Mouse (Mus musculus) CD4-positive, CD25-positive, alpha-beta regulatory T cell, adult 2 months (primary cell): ENCODE measurements at regions not wholly inside any gene's neighbourhood (a gene's known extent, or its start where the extent isn't known, plus 50 kb on each side); places are given as distances from the start of the nearest gene placed in this dataset.

ENCODE experiments used
- DNase-seq: peaks from one replicate; pipeline ENCODE4 v3.0.0-alpha.2; 2012; ENCODE audit warnings: low read depth, low spot score

DNA sequence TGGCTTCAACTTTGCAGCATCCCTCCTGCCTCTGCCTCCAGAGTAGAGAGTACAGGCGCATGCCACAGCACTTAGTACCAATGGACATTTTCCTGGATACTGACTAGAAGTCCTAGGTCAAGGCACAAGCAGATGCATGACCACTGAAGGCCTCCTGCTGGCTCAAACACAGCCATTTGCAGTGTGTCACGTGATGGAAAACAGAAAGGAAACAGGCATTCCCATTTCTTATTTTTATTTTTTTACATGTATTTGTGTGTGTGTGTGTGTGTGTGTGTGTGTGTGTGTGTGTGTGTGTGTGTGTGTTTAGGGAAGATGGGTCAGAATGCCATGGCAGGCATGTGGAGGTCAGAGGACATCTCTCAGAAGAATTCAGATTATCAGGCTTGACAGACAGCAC lies 65.6 kb downstream of the Thap12 start:
- no peak for DNase-seq

DNA sequence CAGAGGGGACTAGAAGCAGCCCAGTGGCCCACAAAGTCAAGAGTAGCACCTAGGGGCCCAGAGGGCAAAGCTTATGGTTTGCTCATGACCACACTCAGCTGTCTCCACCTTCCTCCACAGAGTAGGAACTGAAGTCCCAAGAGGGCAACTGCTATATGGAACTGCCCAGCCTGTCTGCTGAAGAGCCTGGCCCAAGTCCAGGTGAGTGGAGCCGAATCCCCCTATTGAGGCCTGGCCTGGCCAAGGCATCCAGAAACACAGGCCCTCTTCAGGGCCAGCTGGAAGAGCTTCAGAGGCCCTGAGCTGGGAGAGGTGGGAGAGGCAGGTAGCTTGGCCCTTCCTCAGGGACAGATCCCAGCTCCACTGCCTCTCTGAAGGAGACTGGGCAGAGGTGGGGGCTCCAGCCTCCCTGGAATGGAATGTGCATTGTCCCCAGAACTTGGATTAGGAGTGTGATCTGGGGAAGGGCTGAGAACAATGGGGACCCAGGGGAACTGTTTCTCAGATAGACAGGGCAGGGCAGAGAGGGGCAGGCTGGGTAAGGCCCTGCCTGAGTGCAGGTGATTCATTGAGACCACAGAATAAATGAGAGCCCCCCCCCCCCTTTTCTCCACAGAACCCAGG lies 65.7 kb upstream of the Wnt11 start:
- DNase-seq = no peak

DNA sequence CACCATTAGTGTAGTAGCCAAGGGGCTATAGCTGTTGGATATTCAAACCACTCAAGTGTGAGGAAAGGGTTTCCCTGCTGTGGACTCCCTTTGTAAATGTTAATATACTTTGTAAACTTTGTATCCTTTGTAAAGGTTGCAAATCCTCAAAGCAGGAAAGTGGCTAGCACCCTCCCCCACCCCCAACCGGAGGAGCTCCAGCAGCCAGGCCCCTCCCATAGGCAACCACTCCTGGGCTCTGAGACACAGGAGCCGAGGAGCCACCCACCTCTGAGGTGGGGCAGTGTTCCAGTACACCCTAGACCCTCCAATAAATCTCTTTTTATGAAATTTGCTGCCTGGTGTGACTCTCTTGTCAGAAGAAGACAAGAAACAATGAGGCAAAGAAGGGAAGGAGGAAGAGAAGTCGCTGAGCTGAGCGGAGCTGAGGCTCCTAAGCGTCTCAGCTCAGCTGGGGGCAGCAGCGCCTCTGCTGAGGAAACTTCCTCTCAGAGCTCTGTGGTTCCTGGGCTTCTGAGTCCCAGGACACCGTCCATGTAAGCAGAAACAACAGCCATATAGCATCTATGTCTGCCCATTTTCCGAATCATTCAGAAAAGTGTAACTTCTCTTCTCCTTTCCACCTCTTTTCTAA lies 64.5 kb upstream of the Wnt11 start:
- DNase-seq = peak; percentile 38

DNA sequence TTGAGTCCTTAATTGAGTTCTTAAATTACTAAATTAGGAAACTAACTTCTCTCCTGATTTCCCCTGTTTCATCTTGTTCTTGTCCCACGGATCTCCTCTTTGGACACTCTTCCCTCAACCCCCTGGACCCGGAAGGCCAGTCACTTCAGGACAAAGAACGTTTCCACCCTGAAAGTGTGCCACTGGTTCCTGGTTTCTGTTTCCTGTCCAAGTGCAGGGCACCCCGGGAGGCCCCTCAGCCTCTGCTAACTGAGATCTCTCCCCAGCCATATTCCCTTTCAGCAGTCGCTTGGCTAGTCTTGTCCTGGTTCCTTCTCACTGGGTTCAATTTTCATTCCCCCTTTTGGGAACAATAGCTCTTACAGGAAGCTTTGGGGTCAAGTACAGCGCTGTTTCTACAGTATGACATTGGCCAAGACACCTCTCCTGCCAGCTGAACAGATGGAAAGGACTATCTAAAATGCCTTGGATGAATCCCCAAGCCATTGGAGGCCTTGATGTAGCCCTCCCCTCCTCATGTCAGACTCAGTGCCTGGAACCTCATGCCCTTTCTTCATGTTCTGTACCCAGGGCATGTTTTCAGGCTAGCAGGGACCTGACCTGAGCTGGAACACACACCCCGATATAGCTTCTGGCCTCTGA lies 63.7 kb upstream of the Wnt11 start:
- DNase-seq = no peak

DNA sequence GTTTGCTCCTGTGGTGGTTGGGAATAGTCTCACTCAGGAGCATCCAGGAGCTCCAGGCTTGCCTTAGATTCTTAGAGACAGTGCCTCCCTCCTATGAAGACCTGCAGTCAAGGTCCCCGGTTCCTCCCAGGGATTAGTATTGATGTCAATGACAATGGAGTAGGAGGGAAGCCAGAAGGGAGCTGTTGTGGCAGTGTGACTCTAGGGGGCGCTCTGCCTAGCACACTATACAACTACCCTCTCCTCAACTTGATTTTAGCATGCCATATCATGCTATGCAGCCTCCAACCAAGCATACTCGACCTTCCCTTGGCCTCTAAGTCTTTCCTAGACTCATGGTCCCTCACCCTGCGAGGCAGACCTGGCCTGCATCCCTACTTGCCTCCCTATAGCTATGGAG lies 60.3 kb upstream of the Wnt11 start:
- peak; percentile 35 for DNase-seq

DNA sequence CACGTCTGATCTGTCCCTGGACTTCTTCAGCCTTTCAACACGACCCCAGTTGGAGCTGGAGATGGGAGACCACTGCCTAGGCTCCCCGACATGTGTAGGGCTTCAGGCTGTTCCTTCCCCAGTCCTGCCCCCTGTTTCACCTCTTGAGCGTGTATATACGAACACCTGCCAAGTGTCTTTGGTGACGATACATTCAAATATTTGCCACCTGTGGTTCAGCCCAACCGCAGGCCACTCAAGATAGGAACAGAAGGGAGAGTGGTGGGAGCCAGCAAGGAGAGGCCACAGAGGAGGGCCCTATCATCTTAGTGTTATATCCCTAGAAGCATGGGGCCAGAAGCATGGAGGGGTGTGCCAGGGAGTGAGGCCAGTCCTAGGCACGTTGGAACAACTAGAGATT lies 59.9 kb upstream of the Wnt11 start:
- no peak for DNase-seq

DNA sequence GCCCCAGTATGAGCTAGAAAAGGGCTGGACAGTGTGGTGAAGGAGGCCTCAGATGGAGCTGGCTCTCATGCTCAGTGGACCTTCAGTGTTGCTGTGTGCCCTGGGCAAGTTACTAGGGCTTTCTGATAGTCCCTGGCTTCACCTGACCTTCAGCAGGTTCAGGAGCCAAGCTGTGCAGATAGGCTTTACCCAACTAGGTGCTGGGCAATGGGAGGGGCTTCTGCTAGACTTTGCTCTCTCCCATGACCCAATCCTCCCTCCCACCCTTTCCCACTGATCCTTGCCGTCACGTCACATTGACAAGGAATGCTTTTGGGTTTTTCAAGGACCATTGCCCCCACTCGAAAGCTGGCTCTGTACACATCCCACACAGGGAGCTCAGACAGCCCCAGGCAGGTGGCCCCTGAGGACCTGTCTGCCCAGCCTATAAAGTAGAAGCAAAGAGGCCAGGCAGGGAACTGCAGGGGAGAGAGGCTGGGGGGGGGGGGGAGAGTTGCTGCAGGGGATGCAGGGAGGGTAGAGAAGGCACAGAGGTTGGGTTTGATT lies 57.5 kb upstream of the Wnt11 start:
- no peak for DNase-seq

DNA sequence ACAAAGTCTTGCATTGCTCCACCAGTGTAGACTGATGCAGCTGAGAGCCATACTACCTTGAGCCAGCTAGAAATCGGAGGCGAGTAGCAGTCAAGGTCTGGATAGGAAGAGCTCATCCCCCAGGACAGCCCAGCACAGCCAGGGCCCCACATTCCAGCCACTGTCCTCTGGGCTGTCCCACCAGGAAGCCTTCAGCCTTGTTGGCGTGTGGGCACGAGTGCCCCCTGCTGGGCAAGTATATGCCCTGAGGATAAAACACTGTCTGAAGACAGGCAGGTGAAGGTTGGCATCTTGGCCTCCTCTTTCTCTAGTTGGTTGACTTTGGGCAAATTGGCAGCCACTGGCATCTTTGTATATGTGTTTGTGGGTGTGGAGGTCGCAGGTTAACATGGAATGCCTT lies 56.0 kb upstream of the Wnt11 start:
- peak; percentile 84 for DNase-seq

DNA sequence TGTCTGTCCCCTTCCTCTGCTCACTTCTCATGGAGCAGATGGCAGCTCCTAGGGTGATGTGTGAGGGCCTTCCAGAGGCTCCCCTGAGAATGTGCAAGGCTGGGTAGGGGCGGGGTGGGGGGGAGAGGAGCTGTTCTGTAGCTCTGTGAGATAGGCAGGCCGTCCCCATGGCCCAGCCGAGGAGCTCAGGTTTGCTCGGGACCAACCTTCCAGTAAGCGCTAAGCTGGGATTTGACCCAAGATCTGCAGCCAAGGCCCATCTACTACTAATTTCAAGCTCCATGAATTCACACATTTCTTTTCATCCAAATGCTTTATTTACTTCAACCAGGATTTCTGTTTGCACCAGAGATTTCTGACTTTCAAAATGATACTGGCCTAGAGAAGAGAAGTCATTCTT lies 51.4 kb upstream of the Wnt11 start:
- DNase-seq = no peak

DNA sequence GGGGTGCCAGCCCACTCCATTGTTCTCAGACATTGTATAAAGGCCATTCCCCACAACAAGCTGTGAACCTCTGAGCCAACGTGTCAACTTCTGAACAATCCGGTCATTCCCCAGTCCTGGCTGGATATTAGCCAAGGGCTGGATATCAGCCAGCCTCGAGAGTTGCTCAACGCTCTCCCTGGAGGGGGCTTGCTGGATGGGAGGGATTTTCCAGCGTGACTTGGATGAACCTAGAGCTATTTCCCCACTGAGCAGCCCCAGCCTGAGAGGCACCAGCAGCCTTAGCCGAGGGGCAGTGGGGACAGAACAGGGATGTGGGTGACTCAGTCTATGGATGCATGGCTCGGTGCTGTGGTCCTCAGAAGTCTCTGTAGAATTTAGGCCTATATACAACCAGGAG lies 51.0 kb upstream of the Wnt11 start:
- DNase-seq = no peak

DNA sequence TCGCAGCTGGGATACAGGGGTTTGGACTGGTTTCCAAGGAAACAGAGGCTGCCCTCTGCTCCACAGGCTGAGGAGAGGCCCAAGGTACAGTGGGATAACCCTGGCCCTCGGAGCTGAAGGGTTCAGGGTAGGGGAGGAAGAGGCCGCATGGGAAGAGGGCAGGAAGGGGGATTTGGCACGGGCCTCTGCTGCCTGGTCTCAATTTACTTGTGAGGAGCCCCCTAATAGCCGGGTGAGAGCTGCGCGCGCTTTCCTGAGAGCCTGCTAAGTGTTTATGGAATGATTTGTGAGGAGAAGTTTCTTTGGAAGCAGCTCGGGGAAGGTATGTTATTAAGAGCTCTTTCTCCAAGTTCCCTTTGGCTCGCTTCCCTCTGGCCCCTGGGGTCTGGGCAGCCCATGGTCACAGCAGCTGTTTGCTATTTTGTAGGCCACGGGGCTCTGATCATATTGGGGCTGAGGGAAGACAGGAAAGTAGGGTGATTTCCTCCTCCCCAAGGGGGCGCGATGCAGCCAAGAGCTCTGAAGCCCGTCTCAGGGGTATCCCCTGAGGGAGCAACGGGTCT lies 50.5 kb upstream of the Wnt11 start:
- DNase-seq = no peak
